Mouse (Mus musculus): ENCODE results near the gene Arl6ip6. TPM values are rescaled to one million over a fixed set of nuclear protein-coding genes. Genes with fewer than 3 reads are reported as not detected.

Gene Arl6ip6
- polyA plus RNA-seq (2012; rRNA removed; ENCODE audit: low replicate concordance), result 5.6 and 5.9 TPM in 2 replicates

DNA sequence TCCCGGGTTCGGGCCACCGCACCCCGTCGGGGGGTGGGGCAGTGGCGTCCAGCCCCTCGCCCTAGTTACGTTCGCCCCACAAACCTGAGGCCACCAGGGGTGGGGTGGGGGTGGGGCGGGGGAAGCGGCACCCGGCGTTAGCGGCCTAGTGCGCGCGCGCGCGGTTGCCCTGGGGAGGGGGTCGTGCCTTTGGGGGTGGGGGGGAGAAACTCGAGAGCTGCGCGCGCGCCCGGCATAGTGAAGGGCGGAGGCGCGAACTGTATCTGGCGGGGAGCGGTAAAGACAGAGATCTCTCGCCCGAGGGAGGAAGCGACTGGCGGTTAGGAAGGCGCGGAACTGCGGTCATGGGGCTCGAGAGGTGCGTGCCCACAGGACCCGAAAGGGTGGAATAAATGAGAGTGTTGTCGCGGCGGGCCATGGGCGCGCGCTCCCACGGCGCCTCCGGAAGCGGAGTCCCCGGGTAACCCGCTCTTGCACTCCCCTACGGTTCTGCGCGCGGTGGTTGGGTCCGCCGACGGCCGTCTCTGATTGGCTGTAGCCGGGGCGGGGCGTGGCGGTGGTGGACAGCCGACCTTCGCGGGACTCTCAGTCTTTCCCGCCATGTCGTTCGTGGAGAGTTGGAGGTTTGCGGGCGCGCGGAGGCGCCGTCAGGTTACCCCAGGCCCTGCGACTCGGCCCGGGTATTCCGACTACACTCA, at the start of gene Arl6ip6:
Gene Arl6ip6 (plus strand): TSS at position 204 of the 698 bp plus-strand sequence.

GRCm38 (mm10) chr2:53190684-53191511, 628 bp upstream of the Arl6ip6 start, which contains the start of gene Prpf40a:
Prpf40a (minus strand) TSS chr2:53191284.

Other genes with a start within 250 kb of the Arl6ip6 start
- 5.3 and 7.5 TPM in 2 replicates for gene Prpf40a, start 442 bp upstream of the Arl6ip6 start, polyA plus RNA-seq (2012; rRNA removed; ENCODE audit: low replicate concordance)

Measured in duodenum, adult 2 months (tissue).